Mouse (Mus musculus): ENCODE measurements around the gene Fis1. TPM values are rescaled to one million over a fixed set of nuclear protein-coding genes. Genes with fewer than 3 reads are reported as not detected.

Gene Fis1
- polyA plus RNA-seq (2014; fragmentation: Nextera tagmentation; extraction: Ambion mirVana): 340 and 348 TPM in 2 replicates

DNA sequence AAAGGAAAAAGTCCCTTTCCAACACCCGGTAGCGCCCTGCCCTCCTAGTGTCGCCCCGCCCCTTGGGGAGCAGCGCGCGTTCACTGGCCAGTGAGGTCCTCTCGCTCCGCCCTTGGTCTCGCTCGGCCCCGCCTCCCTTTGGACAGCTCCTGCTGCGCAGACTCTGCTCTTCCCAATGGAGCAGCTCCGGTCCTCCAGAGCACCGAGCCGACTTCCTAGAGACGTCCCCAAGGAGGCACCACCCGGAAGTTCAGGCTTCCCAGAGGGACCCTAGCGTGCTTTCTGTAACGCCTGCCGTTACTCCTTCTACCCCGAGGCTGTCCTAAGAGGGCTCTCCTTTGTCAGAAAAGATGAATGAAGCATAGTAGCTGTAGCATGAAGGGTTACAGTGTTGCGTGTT, at the start of gene Fis1:
TSS of gene Fis1 (plus strand) at position 261 of the 400 bp plus-strand sequence.
- ATAC-seq (ENCODE audit: low FRiP score) (peak; percentile 98), DNase-seq (ENCODE audit: low spot score) (peak; percentile 99)
- Histone ChIP-seq H3K4me2 (replicated peaks; ENCODE audit: low read depth, low read length) (peak within 1 kb of the TSS; percentile 72), H3K27me3 (ENCODE audit: control insufficient read depth, insufficient read depth, low read length) (no peaks in the 10 kb centered on the region), H3K4me1 (replicated peaks; ENCODE audit: control insufficient read depth, insufficient read depth, low read length) (peaks cover 2% of the 10 kb centered on the region; the same call in 1 of the 2 replicates), H3K36me3 (ENCODE audit: control insufficient read depth, insufficient read depth, low read length) (0 out of 2 replicates have a peak, but pooled peaks cover 2% of the 10 kb centered on the region), H3K27ac (ENCODE audit: low read depth, low read length) (peak within 1 kb of the TSS; percentile 54; the same call in 1 of the 2 replicates), H3K9ac (ENCODE audit: low read depth, low read length) (peak within 1 kb of the TSS; percentile 80), H3K4me3 (ENCODE audit: low read depth, low read length) (peak within 1 kb of the TSS; percentile 65), H3K9me3 (ENCODE audit: control insufficient read depth, low read length) (no peaks in the 10 kb centered on the region)
- under 1% methylated on average over 23 of the region's 23 CpGs for WGBS

DNA sequence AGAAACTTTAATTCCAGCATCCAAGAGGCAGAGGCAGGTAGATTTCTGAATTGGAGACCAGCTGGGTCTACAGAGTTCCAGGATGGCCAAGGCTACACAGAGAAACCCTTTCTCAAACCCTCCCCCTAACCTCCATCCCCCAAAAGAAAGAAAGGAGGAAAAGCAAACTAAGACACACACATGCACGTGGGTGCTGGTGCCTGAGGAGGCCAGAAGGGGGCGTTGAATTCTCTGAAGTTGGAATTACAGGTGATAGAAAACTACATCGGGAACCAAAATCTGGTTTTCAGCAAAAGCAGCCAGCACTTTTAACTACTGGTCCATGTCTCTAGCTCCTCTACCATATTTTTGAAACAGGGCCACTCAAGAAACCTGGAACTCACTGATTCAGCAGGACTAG, 48.5 kb upstream of the Fis1 start:
- WGBS: 60% methylated on average over 3 of the region's 3 CpGs
- ATAC-seq (ENCODE audit: low FRiP score) (no peak), DNase-seq (ENCODE audit: low spot score) (no peak)
- Histone ChIP-seq H3K4me1 (replicated peaks; ENCODE audit: control insufficient read depth, insufficient read depth, low read length) (no peaks in the 10 kb centered on the region), H3K27me3 (ENCODE audit: control insufficient read depth, insufficient read depth, low read length) (no peaks in the 10 kb centered on the region), H3K27ac (ENCODE audit: low read depth, low read length) (no peak overlapping the region), H3K9me3 (ENCODE audit: control insufficient read depth, low read length) (no peaks in the 10 kb centered on the region), H3K36me3 (ENCODE audit: control insufficient read depth, insufficient read depth, low read length) (no peaks in the 10 kb centered on the region), H3K4me3 (ENCODE audit: low read depth, low read length) (no peak overlapping the region), H3K4me2 (replicated peaks; ENCODE audit: low read depth, low read length) (no peak overlapping the region), H3K9ac (ENCODE audit: low read depth, low read length) (no peak overlapping the region)

DNA sequence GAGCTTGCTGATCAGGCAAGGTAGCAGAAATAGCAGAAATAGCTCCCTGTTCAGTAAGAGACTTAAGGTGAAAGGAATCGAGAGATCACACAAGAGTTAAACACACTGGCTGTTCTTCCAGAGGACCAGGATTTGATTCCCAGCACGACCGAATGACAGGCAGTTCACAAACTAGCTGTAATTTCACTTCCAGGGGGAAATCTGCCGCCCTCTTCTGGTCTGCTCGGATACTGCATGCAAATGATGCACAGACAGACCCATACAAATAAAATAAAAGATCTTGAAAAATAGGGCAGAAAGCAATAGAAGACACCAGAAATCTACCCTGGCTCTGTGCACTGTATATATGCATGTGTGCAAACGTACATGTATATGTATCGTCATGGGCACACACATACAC, 47.4 kb upstream of the Fis1 start:
- H3K4me3 ChIP-seq (ENCODE audit: low read depth, low read length): no peak overlapping the region
- no peaks in the 10 kb centered on the region for H3K36me3 ChIP-seq (ENCODE audit: control insufficient read depth, insufficient read depth, low read length)
- ATAC-seq (ENCODE audit: low FRiP score) (no peak), DNase-seq (ENCODE audit: low spot score) (peak; percentile 43)
- no peak overlapping the region for H3K27ac ChIP-seq (ENCODE audit: low read depth, low read length)
- no peaks in the 10 kb centered on the region for H3K4me1 ChIP-seq (replicated peaks; ENCODE audit: control insufficient read depth, insufficient read depth, low read length)
- H3K4me2 ChIP-seq (replicated peaks; ENCODE audit: low read depth, low read length): no peak overlapping the region
- WGBS: 47% methylated on average over 7 of the region's 7 CpGs
- H3K9me3 ChIP-seq (ENCODE audit: control insufficient read depth, low read length): no peaks in the 10 kb centered on the region
- H3K27me3 ChIP-seq (ENCODE audit: control insufficient read depth, insufficient read depth, low read length): no peaks in the 10 kb centered on the region
- H3K9ac ChIP-seq (ENCODE audit: low read depth, low read length): no peak overlapping the region

DNA sequence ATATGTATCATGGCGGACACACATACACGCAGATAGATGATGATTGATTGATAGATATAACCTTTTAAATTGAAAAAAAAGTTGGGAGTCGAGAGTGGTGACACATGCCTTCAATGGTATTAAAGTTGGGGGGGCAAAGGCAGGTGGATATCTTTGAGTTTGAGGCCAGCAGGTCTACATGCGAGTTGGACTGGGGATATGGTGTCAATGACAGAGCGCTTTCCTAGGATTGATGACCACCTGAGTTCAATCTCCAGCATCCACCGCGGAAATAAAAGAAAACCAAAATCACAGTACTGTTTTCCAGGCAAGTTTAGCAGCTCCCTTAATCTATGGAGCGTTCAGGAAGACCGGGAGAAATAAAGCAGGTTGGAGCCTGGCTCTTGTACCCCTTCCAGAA, 45.5 kb upstream of the Fis1 start:
- no peak overlapping the region for H3K27ac ChIP-seq (ENCODE audit: low read depth, low read length)
- H3K4me1 ChIP-seq (replicated peaks; ENCODE audit: control insufficient read depth, insufficient read depth, low read length): no peaks in the 10 kb centered on the region
- H3K36me3 ChIP-seq (ENCODE audit: control insufficient read depth, insufficient read depth, low read length): peaks cover 3% of the 10 kb centered on the region; the same call in 1 of the 2 replicates
- 46% methylated on average over 9 of the region's 9 CpGs for WGBS
- no peaks in the 10 kb centered on the region for H3K9me3 ChIP-seq (ENCODE audit: control insufficient read depth, low read length)
- peak overlapping the region; percentile 59; the same call in 1 of the 2 replicates for H3K4me2 ChIP-seq (replicated peaks; ENCODE audit: low read depth, low read length)
- ATAC-seq (ENCODE audit: low FRiP score) (peak; percentile 47), DNase-seq (ENCODE audit: low spot score) (no peak)
- H3K4me3 ChIP-seq (ENCODE audit: low read depth, low read length): peak overlapping the region; percentile 69
- H3K9ac ChIP-seq (ENCODE audit: low read depth, low read length): peak overlapping the region; percentile 69; the same call in 1 of the 2 replicates
- H3K27me3 ChIP-seq (ENCODE audit: control insufficient read depth, insufficient read depth, low read length): no peaks in the 10 kb centered on the region

DNA sequence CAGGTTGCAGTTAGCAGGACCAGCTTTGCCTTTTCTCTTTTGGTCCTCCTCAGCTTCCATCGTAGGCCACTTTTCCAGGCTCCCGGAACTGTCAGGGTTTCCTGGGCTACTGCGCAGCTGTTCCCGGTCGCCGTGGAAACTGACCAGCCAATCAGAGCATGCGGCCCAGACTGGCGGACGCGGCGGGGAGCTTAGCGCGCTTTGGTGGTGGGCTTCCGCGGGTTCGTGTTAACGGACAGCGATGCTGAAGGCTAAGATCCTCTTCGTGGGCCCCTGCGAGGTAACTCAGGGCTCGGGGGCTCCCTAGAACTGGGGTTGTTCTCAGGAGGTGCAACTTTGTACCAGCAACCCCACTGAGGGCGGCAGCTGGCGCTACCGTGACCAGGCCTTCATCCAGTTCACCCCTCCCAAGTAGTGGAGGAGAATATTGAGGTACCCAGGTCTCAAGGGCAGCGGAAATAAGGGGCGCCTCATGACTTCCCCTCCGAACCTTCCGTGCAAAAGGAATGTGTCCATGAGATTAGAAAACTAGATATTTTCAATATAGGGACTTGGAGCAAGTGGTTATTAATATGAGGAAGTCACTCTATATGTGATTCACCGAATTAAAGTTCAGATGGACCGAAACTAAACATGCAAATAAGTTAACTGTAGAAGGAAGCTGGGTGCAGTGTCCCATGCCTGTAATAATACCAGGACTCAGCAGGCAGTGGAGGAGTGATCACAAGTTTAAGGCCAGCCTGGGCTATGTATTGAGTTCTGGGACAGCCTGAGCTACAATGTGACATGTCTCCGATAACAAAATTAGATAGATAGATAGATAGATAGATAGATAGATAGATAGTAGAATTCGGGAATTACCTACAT, 44.9 kb upstream of the Fis1 start, which contains the start of gene Ift22:
TSS of gene Ift22 (plus strand) at position 160 of the 867 bp plus-strand sequence.
- Histone ChIP-seq H3K4me2 (replicated peaks; ENCODE audit: low read depth, low read length) (peak within 1 kb of the TSS; percentile 59), H3K4me3 (ENCODE audit: low read depth, low read length) (peak within 1 kb of the TSS; percentile 69), H3K9ac (ENCODE audit: low read depth, low read length) (peak within 1 kb of the TSS; percentile 69), H3K4me1 (replicated peaks; ENCODE audit: control insufficient read depth, insufficient read depth, low read length) (no peaks in the 10 kb centered on the region), H3K36me3 (ENCODE audit: control insufficient read depth, insufficient read depth, low read length) (peaks cover 4% of the 10 kb centered on the region), H3K27ac (ENCODE audit: low read depth, low read length) (no peak within 1 kb of the TSS), H3K27me3 (ENCODE audit: control insufficient read depth, insufficient read depth, low read length) (no peaks in the 10 kb centered on the region), H3K9me3 (ENCODE audit: control insufficient read depth, low read length) (no peaks in the 10 kb centered on the region)
- ATAC-seq (ENCODE audit: low FRiP score) (peak; percentile 94), DNase-seq (ENCODE audit: low spot score) (peak; percentile 93)
- 10% methylated on average over 32 of the region's 32 CpGs for WGBS

DNA sequence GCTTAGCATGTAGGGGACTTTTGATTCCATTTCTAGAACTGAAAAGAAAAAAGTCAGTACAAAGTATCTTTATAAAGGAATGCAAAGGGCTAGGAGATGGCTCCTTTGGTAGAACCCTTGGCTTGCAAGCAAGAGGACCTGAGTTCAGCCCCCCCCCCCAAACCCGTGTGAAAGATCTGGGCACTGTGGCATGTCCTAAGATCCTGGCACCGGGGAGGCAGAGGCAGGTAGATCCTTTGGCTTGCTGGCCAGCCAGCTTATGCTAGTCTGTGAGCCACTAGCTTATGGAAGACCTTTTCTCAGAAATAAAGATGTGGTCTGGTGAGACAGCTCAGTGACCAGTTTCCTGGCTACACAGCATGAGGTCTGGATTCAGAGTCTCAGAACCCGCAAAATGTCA, 38.9 kb upstream of the Fis1 start:
- Histone ChIP-seq H3K4me3 (ENCODE audit: low read depth, low read length) (no peak overlapping the region), H3K9ac (ENCODE audit: low read depth, low read length) (no peak overlapping the region), H3K27ac (ENCODE audit: low read depth, low read length) (no peak overlapping the region), H3K4me2 (replicated peaks; ENCODE audit: low read depth, low read length) (no peak overlapping the region), H3K4me1 (replicated peaks; ENCODE audit: control insufficient read depth, insufficient read depth, low read length) (no peaks in the 10 kb centered on the region), H3K36me3 (ENCODE audit: control insufficient read depth, insufficient read depth, low read length) (peaks cover 5% of the 10 kb centered on the region), H3K9me3 (ENCODE audit: control insufficient read depth, low read length) (no peaks in the 10 kb centered on the region), H3K27me3 (ENCODE audit: control insufficient read depth, insufficient read depth, low read length) (no peaks in the 10 kb centered on the region)
- no peak for DNase-seq (ENCODE audit: low spot score)
- WGBS: 79% methylated on average over 3 of the region's 3 CpGs
- no peak for ATAC-seq (ENCODE audit: low FRiP score)

DNA sequence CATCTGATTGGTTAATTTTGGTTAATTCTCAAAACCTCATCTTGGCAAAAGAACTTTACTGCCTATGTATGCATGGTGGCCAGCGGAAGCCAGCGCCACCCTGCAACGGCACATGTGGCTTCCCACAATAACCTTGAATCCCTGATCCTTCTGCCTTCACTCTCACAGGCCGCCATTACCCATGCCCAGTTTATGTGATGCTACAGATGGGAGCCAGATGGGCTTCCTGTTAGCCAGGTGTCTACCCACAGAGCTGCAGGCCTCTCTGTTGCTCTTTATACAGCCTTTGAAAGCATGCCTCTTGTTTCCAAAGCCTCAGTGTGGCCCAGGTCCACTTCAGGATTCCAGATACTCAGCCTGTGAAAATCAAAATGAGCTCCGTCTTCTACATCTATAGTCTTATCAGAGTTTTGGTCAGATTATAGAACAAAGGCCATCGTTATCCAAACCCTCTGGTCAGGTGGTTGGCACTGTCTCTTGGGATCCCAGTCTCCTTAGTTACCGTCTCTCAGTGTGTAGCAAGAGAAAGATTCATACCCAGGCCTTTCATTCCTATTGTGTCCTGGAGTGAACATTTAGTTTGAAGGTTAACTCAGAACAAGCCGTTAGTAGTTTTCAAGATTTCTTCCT, 35.3 kb upstream of the Fis1 start:
- Histone ChIP-seq H3K9me3 (ENCODE audit: control insufficient read depth, low read length) (no peaks in the 10 kb centered on the region), H3K27me3 (ENCODE audit: control insufficient read depth, insufficient read depth, low read length) (no peaks in the 10 kb centered on the region), H3K4me1 (replicated peaks; ENCODE audit: control insufficient read depth, insufficient read depth, low read length) (no peaks in the 10 kb centered on the region), H3K9ac (ENCODE audit: low read depth, low read length) (no peak overlapping the region), H3K27ac (ENCODE audit: low read depth, low read length) (no peak overlapping the region), H3K36me3 (ENCODE audit: control insufficient read depth, insufficient read depth, low read length) (peaks cover 2% of the 10 kb centered on the region; the same call in 1 of the 2 replicates), H3K4me2 (replicated peaks; ENCODE audit: low read depth, low read length) (no peak overlapping the region), H3K4me3 (ENCODE audit: low read depth, low read length) (no peak overlapping the region)
- no peak for ATAC-seq (ENCODE audit: low FRiP score)
- WGBS: 96% methylated on average over 8 of the region's 8 CpGs
- DNase-seq (ENCODE audit: low spot score): no peak

DNA sequence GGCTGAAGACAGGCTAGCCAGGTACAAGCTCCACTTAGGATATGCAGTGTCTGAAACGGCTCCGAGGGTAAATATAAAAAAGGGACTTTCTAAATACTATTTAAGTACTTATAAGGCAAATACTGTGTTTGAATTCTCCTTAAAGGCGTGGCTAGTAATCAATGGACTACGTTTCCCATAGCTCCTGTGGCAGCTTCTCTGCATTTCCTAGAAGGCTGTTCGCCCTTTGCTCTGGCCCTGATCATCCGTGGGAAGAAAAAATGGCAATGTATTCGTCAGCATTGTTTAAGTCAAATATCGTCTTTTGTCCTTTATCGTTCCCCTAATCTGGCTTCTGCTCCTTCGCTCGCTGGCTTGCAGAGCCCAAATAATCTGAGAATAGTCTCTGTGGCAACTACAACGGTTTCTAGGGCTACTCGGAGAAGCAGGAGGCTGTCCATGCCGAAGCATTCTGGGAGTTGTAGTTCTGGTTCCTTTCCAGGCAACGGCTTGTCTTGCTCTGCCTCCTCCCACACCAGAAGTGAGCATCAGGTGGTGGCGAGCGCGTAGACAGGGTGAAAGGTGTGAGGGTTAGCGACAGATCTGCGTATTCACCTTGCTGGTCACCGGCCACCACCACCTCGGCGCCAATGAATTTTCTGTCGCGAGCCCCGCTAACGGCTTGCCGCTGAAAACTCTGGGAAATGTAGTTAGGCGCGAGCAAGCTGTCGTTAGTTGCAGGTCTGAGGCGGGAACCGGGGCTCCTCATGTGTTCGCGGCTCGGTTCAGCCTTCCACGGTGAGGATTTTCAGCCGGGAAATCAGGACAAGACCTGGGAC, 34.2 kb upstream of the Fis1 start:
- DNase-seq (ENCODE audit: low spot score): peak; percentile 87
- Histone ChIP-seq H3K4me2 (replicated peaks; ENCODE audit: low read depth, low read length) (peak overlapping the region; percentile 72), H3K27me3 (ENCODE audit: control insufficient read depth, insufficient read depth, low read length) (no peaks in the 10 kb centered on the region), H3K4me1 (replicated peaks; ENCODE audit: control insufficient read depth, insufficient read depth, low read length) (no peaks in the 10 kb centered on the region), H3K27ac (ENCODE audit: low read depth, low read length) (0 out of 2 replicates have a peak overlapping the region, but pooled peaks have one; percentile 14), H3K9ac (ENCODE audit: low read depth, low read length) (peak overlapping the region; percentile 56), H3K9me3 (ENCODE audit: control insufficient read depth, low read length) (no peaks in the 10 kb centered on the region), H3K36me3 (ENCODE audit: control insufficient read depth, insufficient read depth, low read length) (no peaks in the 10 kb centered on the region), H3K4me3 (ENCODE audit: low read depth, low read length) (peak overlapping the region; percentile 50)
- 4% methylated on average over 38 of the region's 38 CpGs for WGBS
- peak; percentile 89 for ATAC-seq (ENCODE audit: low FRiP score)

Data from hindbrain, embryonic 11.5 days (tissue).